Mouse (Mus musculus): ENCODE results near the gene Tmem161b. TPM values are rescaled to one million over a fixed set of nuclear protein-coding genes. Genes with fewer than 3 reads are reported as not detected.

Tmem161b gene
- total and polyA plus RNA-seq, 3 experiments: 14.8 to 50.7 (median 28.1) TPM

DNA sequence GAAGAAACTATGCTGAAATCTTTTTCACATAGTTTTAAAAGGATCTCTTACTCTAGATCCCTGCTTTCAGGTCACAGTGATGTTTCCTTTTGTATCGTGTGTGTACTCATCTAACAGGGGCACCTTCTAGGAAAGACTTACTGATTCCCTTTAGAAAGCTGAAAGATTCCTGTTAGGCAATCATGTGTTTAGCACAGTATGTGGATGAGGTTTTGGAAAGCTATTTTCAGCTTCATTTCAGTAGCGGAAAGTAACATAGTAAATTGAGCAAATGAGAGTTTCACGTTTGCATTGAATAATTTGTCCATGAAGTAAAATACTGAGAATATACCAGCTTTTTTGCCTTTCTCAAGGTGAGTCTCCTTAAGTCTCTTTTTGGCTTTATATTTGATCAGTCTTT lies 26.0 kb downstream of the Tmem161b start:
- TF ChIP-seq NELFE (IDR thresholded peaks at IDR 0.05; ENCODE audit: low read depth, low read length): no peak
- no peak for TF ChIP-seq MYC (IDR thresholded peaks at IDR 0.05; ENCODE audit: low read depth, low read length)
- no peak for TF ChIP-seq CTCF (conservative IDR thresholded peaks at IDR 0.05 in 1 of 2, IDR thresholded peaks at IDR 0.05 in 1 of 2; ENCODE audit: low read depth in 2 of 2, low read length in 2 of 2)
- no peak for TF ChIP-seq MXI1 (IDR thresholded peaks at IDR 0.05; ENCODE audit: low read depth, low read length)
- H3K9me3 ChIP-seq (replicated peaks; ENCODE audit: low read length): no peaks in the 10 kb centered on the region
- no peak overlapping the region for H3K9ac ChIP-seq (ENCODE audit: insufficient read depth, low read depth)
- H3K27ac ChIP-seq (ENCODE audit: insufficient read depth, low read depth): no peak overlapping the region
- no peak overlapping the region for H3K4me2 ChIP-seq (ENCODE audit: insufficient read depth, low read depth, poor library complexity, severe bottlenecking)
- no peak overlapping the region for H3K4me3 ChIP-seq (replicated peaks in 1 of 3; ENCODE audit: low read depth in 2 of 3, low read length in 2 of 3, poor library complexity in 1 of 3)
- peaks cover 0 to 7% of the 10 kb centered on the region in 2 experiments for H3K36me3 ChIP-seq (replicated peaks in 1 of 2; ENCODE audit: control insufficient read depth in 1 of 2, insufficient read depth in 1 of 2, low read length in 1 of 2)
- in situ Hi-C loops (cut with MboI; ENCODE audit: low pct_ligation_motif_present, low pct_unique_long_range_greater_than_20kb, low sequenced_read_pairs) (no loop called here), dilution Hi-C loops (cut with MboI; ENCODE audit: extremely low pct_ligation_motif_present, extremely low pct_unique_long_range_greater_than_20kb, low sequenced_read_pairs) (no loop called here)
- no peak for DNase-seq (ENCODE audit: extremely low read depth)
- peaks cover 0 to 35% of the 10 kb centered on the region in 2 experiments; a peak in 2 of 4 replicates for H3K4me1 ChIP-seq (ENCODE audit: control insufficient read depth in 1 of 2, insufficient read depth in 2 of 2)
- H3K27me3 ChIP-seq (replicated peaks): no peaks in the 10 kb centered on the region
- peaks cover 4% of the 10 kb centered on the region for H3K79me2 ChIP-seq (replicated peaks; ENCODE audit: control insufficient read depth, extremely low read depth, insufficient read depth, poor library complexity, severe bottlenecking)

GRCm38 (mm10) chr13:84251295-84251694 lies 29.2 kb downstream of the Tmem161b start:
- Histone ChIP-seq H3K4me2 (ENCODE audit: insufficient read depth, low read depth, poor library complexity, severe bottlenecking) (no peak overlapping the region), H3K4me3 (replicated peaks in 1 of 3; ENCODE audit: low read depth in 2 of 3, low read length in 2 of 3, poor library complexity in 1 of 3) (no peak overlapping the region), H3K27ac (ENCODE audit: insufficient read depth, low read depth) (no peak overlapping the region), H3K9ac (ENCODE audit: insufficient read depth, low read depth) (no peak overlapping the region), H3K4me1 (ENCODE audit: control insufficient read depth in 1 of 2, insufficient read depth in 2 of 2) (peaks cover 0 to 30% of the 10 kb centered on the region in 2 experiments; a peak in 2 of 4 replicates), H3K79me2 (replicated peaks; ENCODE audit: control insufficient read depth, extremely low read depth, insufficient read depth, poor library complexity, severe bottlenecking) (no peaks in the 10 kb centered on the region; the same call in 1 of the 2 replicates), H3K9me3 (replicated peaks; ENCODE audit: low read length) (no peaks in the 10 kb centered on the region), H3K27me3 (replicated peaks) (no peaks in the 10 kb centered on the region), H3K36me3 (replicated peaks in 1 of 2; ENCODE audit: control insufficient read depth in 1 of 2, insufficient read depth in 1 of 2, low read length in 1 of 2) (peaks cover 0 to 25% of the 10 kb centered on the region in 2 experiments)
- dilution Hi-C loops (cut with MboI; ENCODE audit: extremely low pct_ligation_motif_present, extremely low pct_unique_long_range_greater_than_20kb, low sequenced_read_pairs) (no loop called here), in situ Hi-C loops (cut with MboI; ENCODE audit: low pct_ligation_motif_present, low pct_unique_long_range_greater_than_20kb, low sequenced_read_pairs) (no loop called here)
- TF ChIP-seq RAD21 (IDR thresholded peaks at IDR 0.05; ENCODE audit: low read depth, low read length): no peak
- no peak for TF ChIP-seq SIN3A (IDR thresholded peaks at IDR 0.05; ENCODE audit: low read length)
- no peak for TF ChIP-seq JUN (IDR thresholded peaks at IDR 0.05; ENCODE audit: insufficient read depth, low read depth, low read length)
- DNase-seq (ENCODE audit: extremely low read depth): no peak

- Histone ChIP-seq H3K27me3 (replicated peaks) (no peaks in the 10 kb centered on the region), H3K36me3 (replicated peaks in 1 of 2; ENCODE audit: control insufficient read depth in 1 of 2, insufficient read depth in 1 of 2, low read length in 1 of 2) (peaks cover 4 to 41% of the 10 kb centered on the region in 2 experiments), H3K79me2 (replicated peaks; ENCODE audit: control insufficient read depth, extremely low read depth, insufficient read depth, poor library complexity, severe bottlenecking) (no peaks in the 10 kb centered on the region; the same call in 1 of the 2 replicates), H3K27ac (ENCODE audit: insufficient read depth, low read depth) (no peak overlapping the region), H3K9ac (ENCODE audit: insufficient read depth, low read depth) (no peak overlapping the region), H3K4me1 (ENCODE audit: control insufficient read depth in 1 of 2, insufficient read depth in 2 of 2) (peaks cover 0 to 17% of the 10 kb centered on the region in 2 experiments; a peak in 2 of 4 replicates), H3K4me3 (replicated peaks in 1 of 3; ENCODE audit: low read depth in 2 of 3, low read length in 2 of 3, poor library complexity in 1 of 3) (no peak overlapping the region), H3K4me2 (ENCODE audit: insufficient read depth, low read depth, poor library complexity, severe bottlenecking) (no peak overlapping the region), H3K9me3 (replicated peaks; ENCODE audit: low read length) (no peaks in the 10 kb centered on the region)
- no peak for TF ChIP-seq JUN (IDR thresholded peaks at IDR 0.05; ENCODE audit: insufficient read depth, low read depth, low read length)
- no peak for TF ChIP-seq JUND (conservative IDR thresholded peaks at IDR 0.05; ENCODE audit: low read depth, low read length)
- no peak for TF ChIP-seq TCF12 (IDR thresholded peaks at IDR 0.05; ENCODE audit: low read depth, low read length)
- no peak for TF ChIP-seq USF2 (conservative IDR thresholded peaks at IDR 0.05; ENCODE audit: low read depth, low read length)
- no peak for TF ChIP-seq POLR2AphosphoS2 (IDR thresholded peaks at IDR 0.05; ENCODE audit: low read depth, low read length)
- no peak for TF ChIP-seq MEF2A (IDR thresholded peaks at IDR 0.05; ENCODE audit: borderline replicate concordance, low read depth, low read length)
- no peak for TF ChIP-seq EP300 (IDR thresholded peaks at IDR 0.05; ENCODE audit: low read length)
- TF ChIP-seq MYC (IDR thresholded peaks at IDR 0.05; ENCODE audit: low read depth, low read length): no peak
- no peak for TF ChIP-seq HCFC1 (IDR thresholded peaks at IDR 0.05; ENCODE audit: low read depth, low read length)
- TF ChIP-seq MAX (IDR thresholded peaks at IDR 0.05; ENCODE audit: low read length): no peak
- TF ChIP-seq ZNF384 (IDR thresholded peaks at IDR 0.05; ENCODE audit: low read depth, low read length): no peak
- no peak for TF ChIP-seq CHD2 (IDR thresholded peaks at IDR 0.05; ENCODE audit: low read length)
- no peak for TF ChIP-seq BHLHE40 (IDR thresholded peaks at IDR 0.05; ENCODE audit: low read depth, low read length)
- TF ChIP-seq RCOR1 (conservative IDR thresholded peaks at IDR 0.05; ENCODE audit: low read depth, low read length): no peak
- no peak for TF ChIP-seq ELF1 (IDR thresholded peaks at IDR 0.05; ENCODE audit: low read depth, low read length)
- no peak for TF ChIP-seq ETS1 (conservative IDR thresholded peaks at IDR 0.05; ENCODE audit: low read depth, low read length)
- TF ChIP-seq E2F4 (IDR thresholded peaks at IDR 0.05; ENCODE audit: insufficient replicate concordance, low read depth, low read length): no peak
- TF ChIP-seq ZMIZ1 (IDR thresholded peaks at IDR 0.05; ENCODE audit: low read depth, low read length): no peak
- no peak for TF ChIP-seq ZC3H11A (IDR thresholded peaks at IDR 0.05; ENCODE audit: low read depth, low read length)
- dilution Hi-C loops (cut with MboI; ENCODE audit: extremely low pct_ligation_motif_present, extremely low pct_unique_long_range_greater_than_20kb, low sequenced_read_pairs): no loop called here
- DNase-seq (ENCODE audit: extremely low read depth): no peak
- in situ Hi-C loops (cut with MboI; ENCODE audit: low pct_ligation_motif_present, low pct_unique_long_range_greater_than_20kb, low sequenced_read_pairs): no loop called here
Observed at GRCm38 (mm10) chr13:84255047-84255446, 33.0 kb downstream of the Tmem161b start.

Data from CH12.LX (cell line).